Mouse (Mus musculus) embryonic facial prominence, embryonic 11.5 days (tissue): ENCODE measurements around the gene Tatdn2. TPM values are rescaled to one million over a fixed set of nuclear protein-coding genes. Genes with fewer than 3 reads are reported as not detected.

Experiments used
- ATAC-seq: fragments of 200-750 bp; cut with Nextera tagmentation; replicated peaks from 2 replicates; pipeline ENCODE4 v1.8.0; 2017; ENCODE audit warnings: low read depth; ENCODE audit not compliant: insufficient number of reproducible peaks, low FRiP score, low TSS enrichment
- DNase-seq: peaks from one replicate; pipeline ENCODE4 v3.0.0-alpha.2; 2015; ENCODE audit warnings: low spot score
- H3K27ac ChIP-seq: fragments of 300-500 bp; sonication (generic); replicated peaks from 2 replicates; pipeline ENCODE4 v1.5.1; 2014; ENCODE audit warnings: mild to moderate bottlenecking, low read depth, low read length, control low read depth
- H3K27me3 ChIP-seq: fragments of 300-500 bp; sonication (generic); 2 replicates; pipeline ENCODE4 v1.6.1; 2014; ENCODE audit warnings: mild to moderate bottlenecking, low read length, moderate library complexity, mixed read lengths; ENCODE audit not compliant: control insufficient read depth, insufficient read depth
- H3K36me3 ChIP-seq: fragments of 300-500 bp; sonication (generic); replicated peaks from 2 replicates; pipeline ENCODE4 v1.6.1; 2014; ENCODE audit warnings: low read depth, mild to moderate bottlenecking, low read length, moderate library complexity, mixed read lengths; ENCODE audit not compliant: control insufficient read depth, insufficient read depth
- H3K4me1 ChIP-seq: fragments of 300-500 bp; sonication (generic); 2 replicates; pipeline ENCODE4 v1.6.1; 2014; ENCODE audit warnings: low read length, mixed read lengths; ENCODE audit not compliant: control insufficient read depth, insufficient read depth
- H3K4me2 ChIP-seq: fragments of 300-500 bp; sonication (generic); 2 replicates; pipeline ENCODE4 v1.6.1; 2014; ENCODE audit warnings: low read depth, mild to moderate bottlenecking, control low read depth, low read length, moderate library complexity
- H3K4me3 ChIP-seq: fragments of 300-500 bp; sonication (generic); 2 replicates; pipeline ENCODE4 v1.5.1; 2014; ENCODE audit warnings: low read depth, low read length, control low read depth
- H3K9ac ChIP-seq: fragments of 300-500 bp; sonication (generic); replicated peaks from 2 replicates; pipeline ENCODE4 v1.6.1; 2014; ENCODE audit warnings: mild to moderate bottlenecking, control low read depth, low read length
- H3K9me3 ChIP-seq: fragments of 300-500 bp; sonication (generic); replicated peaks from 2 replicates; pipeline ENCODE4 v1.6.1; 2016; ENCODE audit warnings: mild to moderate bottlenecking, low read length, inconsistent platforms, mixed read lengths; ENCODE audit not compliant: control insufficient read depth
- WGBS: fragments of 180-500 bp; shearing (Covaris S2); extraction: QIAGEN DNeasy Blood & Tissue Kit; methylation state at CpG from one replicate; pipeline ENCODE4 v1.1.7; 2014; 5-methylcytosine and 5-hydroxymethylcytosine counted together
- polyA plus RNA-seq: library from polyadenylated mRNA; unstranded; fragments of >200 nt; fragmentation: Nextera tagmentation; extraction: Ambion mirVana; gene quantifications from 2 replicates; pipeline ENCODE4 v1.2.1, GENCODE M21; 2014

Tatdn2 gene
- 0.84 and 1.6 TPM in 2 replicates for polyA plus RNA-seq

DNA sequence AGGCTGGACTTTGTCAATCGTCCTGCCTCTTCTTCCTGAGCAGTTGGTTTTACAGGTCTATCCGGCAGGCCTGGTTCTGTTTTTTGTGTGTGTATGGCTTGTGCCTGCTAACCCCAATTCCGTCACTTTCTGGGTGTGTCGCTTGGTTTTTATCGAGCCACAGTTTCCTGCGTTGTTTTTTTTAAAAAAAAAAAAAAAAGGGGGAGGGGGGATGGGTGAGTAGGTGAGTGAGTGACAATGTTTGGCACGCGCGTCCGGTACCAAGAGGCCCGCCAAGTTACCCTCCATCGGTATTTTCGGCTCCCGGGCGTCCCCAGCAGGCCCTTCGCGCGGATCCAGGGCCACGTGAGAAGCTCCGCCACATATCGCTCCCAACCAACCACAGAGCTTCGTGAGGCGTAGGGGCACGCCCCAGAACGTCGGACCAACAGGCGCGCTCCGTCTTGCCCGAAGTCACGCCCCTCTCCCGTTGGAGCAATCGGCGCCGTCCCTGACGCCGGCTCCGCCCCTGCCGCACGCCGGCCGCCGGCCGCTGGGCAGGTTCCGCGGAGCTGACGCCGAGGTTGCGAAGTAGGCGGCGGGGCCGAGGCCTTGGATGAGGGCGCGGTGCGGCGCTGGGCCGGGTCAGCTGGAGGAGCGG is at the start of gene Tatdn2:
Tatdn2 (plus strand) TSS at position 469 of the 640 bp plus-strand sequence.
- peak within 1 kb of the TSS; percentile 82 for H3K27ac ChIP-seq
- H3K27me3 ChIP-seq: no peaks in the 10 kb centered on the region
- DNase-seq: peak; percentile 98
- WGBS: under 1% methylated on average over 55 of the region's 58 CpGs
- H3K4me1 ChIP-seq: no peaks in the 10 kb centered on the region
- H3K9me3 ChIP-seq: no peaks in the 10 kb centered on the region
- H3K9ac ChIP-seq: peak within 1 kb of the TSS; percentile 83
- ATAC-seq: peak; percentile 99
- peak within 1 kb of the TSS; percentile 99 for H3K4me2 ChIP-seq
- peak within 1 kb of the TSS; percentile 91 for H3K4me3 ChIP-seq
- H3K36me3 ChIP-seq: no peaks in the 10 kb centered on the region; the same call in 1 of the 2 replicates

DNA sequence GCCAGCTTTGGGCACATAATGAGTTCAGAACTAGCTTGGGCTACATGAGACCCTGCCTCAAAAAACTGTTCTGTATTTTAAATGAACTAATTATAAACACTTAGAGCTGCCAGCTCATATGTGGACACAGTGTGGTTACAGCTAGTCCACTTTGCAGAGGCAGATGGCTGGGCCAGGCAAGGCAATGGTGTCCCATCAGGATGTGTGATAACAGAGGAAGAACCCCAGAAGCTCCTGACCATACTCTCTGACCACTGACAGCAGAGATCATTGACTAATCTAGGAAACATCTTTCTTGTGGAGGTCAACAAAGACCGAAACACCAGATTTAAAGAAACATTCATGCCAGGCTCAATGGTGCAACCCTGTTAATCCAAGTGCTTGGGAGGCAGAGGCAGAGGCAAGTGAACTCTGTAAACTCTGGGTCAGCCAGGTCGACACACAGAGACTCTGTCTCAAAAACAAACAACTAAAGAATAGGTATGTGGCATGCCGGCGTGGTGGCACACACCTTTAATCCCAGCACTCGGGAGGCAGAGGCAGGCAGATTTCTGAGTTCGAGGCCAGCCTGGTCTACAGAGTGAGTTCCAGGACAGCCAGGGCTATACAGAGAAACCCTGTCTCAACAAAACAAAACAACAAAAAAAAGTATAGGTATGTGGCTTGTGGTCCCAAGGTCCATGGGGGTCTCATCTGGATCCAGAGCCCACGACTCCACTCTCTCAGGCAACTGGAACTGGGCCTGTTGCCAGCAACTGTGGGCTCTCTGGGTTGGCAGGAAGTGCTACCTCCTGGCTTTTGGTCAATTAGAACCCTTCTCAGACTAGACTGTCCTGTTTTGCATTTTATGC is 47.3 kb upstream of the Tatdn2 start:
- H3K4me2 ChIP-seq: no peak overlapping the region
- no peak for DNase-seq
- H3K4me1 ChIP-seq: no peaks in the 10 kb centered on the region
- H3K4me3 ChIP-seq: no peak overlapping the region
- no peak overlapping the region for H3K9ac ChIP-seq
- no peak overlapping the region for H3K27ac ChIP-seq
- no peaks in the 10 kb centered on the region for H3K27me3 ChIP-seq
- no peaks in the 10 kb centered on the region for H3K9me3 ChIP-seq
- WGBS: 84% methylated on average over 7 of the region's 7 CpGs
- ATAC-seq: no peak
- no peaks in the 10 kb centered on the region for H3K36me3 ChIP-seq

DNA sequence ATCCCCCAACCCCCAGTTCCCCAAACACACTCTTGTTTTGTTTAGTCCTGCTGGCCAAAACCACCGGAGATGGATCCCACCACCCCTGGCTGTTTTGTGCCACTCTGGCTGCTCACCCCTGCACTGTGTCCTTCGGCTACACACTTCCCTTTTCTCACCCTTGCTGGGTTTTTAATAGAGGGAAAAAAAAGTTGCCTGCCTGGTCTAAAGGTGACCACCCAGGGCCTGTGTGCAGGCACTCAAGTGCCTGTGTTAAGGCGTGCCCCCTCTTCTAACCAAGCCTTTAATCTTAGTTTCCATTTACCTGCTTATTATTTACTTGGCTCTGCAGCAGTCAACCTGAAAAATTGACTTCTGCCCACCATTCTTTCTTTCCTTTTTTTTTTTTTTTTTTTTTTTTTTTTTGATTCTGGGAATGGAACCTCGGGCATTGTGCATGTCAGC is 46.6 kb upstream of the Tatdn2 start:
- Histone ChIP-seq H3K4me1 (no peaks in the 10 kb centered on the region), H3K36me3 (no peaks in the 10 kb centered on the region), H3K9ac (no peak overlapping the region), H3K4me3 (no peak overlapping the region), H3K9me3 (no peaks in the 10 kb centered on the region), H3K4me2 (no peak overlapping the region), H3K27me3 (no peaks in the 10 kb centered on the region), H3K27ac (no peak overlapping the region)
- 73% methylated on average over 4 of the region's 4 CpGs for WGBS
- ATAC-seq (no peak), DNase-seq (no peak)

DNA sequence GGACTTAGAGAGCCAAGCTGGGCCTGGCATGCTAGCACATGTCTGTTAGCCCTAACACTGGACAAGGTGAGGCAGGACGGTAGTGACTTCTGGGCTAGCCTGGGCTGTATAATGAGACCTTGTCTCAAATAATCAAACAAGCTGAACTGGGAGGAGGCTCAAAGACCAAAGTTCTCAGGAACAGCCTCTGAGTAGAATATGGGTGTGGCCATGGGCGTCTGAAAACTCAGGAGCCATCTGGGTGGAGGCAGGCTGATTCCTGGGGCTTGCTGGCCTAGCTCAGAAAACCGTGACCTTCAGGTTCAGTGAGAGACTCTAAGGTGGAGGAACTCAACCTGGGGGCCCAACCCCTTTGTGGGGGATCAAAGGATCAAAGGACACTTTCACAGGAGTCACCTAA is 45.2 kb upstream of the Tatdn2 start:
- Histone ChIP-seq H3K4me3 (no peak overlapping the region), H3K4me1 (no peaks in the 10 kb centered on the region), H3K27ac (no peak overlapping the region), H3K4me2 (no peak overlapping the region), H3K9me3 (no peaks in the 10 kb centered on the region), H3K36me3 (no peaks in the 10 kb centered on the region), H3K27me3 (no peaks in the 10 kb centered on the region), H3K9ac (no peak overlapping the region)
- ATAC-seq (no peak), DNase-seq (no peak)
- WGBS: 72% methylated on average over 3 of the region's 3 CpGs

DNA sequence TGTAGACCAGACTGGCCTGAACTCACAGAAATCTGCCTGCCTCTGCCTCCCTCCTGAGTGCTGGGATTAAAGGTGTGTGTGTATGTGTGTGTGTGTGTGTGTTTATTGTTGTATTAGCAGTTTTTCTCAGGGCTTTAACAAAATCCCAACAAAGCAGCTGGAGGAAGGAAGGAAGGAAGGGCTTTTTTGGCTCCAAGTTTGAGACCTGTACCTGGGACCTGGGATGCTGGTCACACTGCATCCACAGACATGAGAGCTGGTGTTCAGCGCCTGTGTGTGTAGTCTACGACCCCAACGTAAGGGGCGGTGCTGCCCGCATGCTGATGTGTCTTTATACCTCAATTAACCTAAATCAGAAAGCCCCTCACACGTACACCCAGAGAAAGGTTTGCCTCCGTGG is 43.3 kb upstream of the Tatdn2 start:
- Histone ChIP-seq H3K4me1 (no peaks in the 10 kb centered on the region), H3K27me3 (no peaks in the 10 kb centered on the region), H3K4me3 (no peak overlapping the region), H3K27ac (no peak overlapping the region), H3K9ac (no peak overlapping the region), H3K9me3 (no peaks in the 10 kb centered on the region), H3K36me3 (no peaks in the 10 kb centered on the region), H3K4me2 (no peak overlapping the region)
- 90% methylated on average over 7 of the region's 7 CpGs for WGBS
- ATAC-seq (no peak), DNase-seq (no peak)

DNA sequence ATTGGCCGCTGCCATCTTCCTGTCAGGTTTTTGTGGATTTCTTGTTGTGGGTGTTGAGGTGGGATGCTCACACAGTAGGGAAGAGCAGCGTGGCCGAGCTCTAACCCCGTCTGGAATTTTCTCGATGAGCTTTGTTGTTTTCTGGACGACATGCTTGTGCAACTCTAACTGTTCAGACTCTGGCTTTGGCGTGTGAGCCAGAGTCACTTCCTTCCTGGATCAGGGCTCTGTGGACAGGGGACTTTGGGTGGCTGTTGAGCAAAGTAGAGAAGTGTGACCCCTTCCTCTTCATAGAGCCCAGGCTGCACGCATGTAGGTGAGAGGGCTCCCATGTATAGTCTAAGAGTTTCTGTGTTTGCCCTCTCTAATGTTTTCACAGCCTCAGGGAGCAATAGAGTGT is 42.7 kb upstream of the Tatdn2 start:
- Histone ChIP-seq H3K4me2 (no peak overlapping the region), H3K27ac (no peak overlapping the region), H3K4me1 (no peaks in the 10 kb centered on the region), H3K27me3 (no peaks in the 10 kb centered on the region), H3K9me3 (no peaks in the 10 kb centered on the region), H3K4me3 (no peak overlapping the region), H3K9ac (no peak overlapping the region), H3K36me3 (no peaks in the 10 kb centered on the region)
- whole genome bisulfite sequencing: 75% methylated on average over 8 of the region's 8 CpGs
- no peak for ATAC-seq
- DNase-seq: no peak

DNA sequence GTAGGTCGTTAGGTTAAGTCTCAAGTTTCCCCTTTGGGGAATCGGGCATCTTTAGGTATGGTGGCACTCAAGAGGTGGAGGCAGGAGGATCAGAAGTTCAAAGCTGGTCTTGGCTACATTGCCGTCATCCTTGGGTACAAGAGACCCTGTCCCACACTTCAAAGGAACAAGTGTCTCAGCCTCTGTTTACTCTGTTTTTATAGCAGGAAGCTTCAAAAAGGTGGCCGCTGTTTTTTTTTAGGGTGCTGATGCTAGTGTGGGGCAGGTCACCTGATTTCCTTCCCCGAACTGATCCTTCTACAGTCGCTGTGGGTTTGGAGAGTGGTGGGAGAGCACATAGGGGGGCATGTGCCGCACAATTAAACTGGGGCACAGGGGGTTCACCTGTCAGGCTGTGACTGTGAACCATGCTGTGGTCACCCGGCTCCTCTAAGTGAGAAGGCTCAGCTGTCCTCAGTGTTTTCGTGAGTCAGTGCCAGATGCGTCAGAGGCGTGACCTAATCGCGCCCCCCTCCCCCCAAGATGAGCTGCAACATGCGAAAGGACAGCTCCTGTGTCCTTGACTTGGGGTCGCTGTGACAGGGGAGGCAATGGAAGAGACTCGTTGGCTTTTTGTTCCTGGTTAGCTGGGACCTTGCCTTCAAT is 42.0 kb upstream of the Tatdn2 start:
- no peaks in the 10 kb centered on the region for H3K27me3 ChIP-seq
- DNase-seq: no peak
- no peak for ATAC-seq
- no peak overlapping the region for H3K4me3 ChIP-seq
- H3K36me3 ChIP-seq: no peaks in the 10 kb centered on the region
- no peak overlapping the region for H3K9ac ChIP-seq
- H3K4me2 ChIP-seq: no peak overlapping the region
- H3K27ac ChIP-seq: no peak overlapping the region
- WGBS: 78% methylated on average over 16 of the region's 16 CpGs
- H3K4me1 ChIP-seq: no peaks in the 10 kb centered on the region
- no peaks in the 10 kb centered on the region for H3K9me3 ChIP-seq

DNA sequence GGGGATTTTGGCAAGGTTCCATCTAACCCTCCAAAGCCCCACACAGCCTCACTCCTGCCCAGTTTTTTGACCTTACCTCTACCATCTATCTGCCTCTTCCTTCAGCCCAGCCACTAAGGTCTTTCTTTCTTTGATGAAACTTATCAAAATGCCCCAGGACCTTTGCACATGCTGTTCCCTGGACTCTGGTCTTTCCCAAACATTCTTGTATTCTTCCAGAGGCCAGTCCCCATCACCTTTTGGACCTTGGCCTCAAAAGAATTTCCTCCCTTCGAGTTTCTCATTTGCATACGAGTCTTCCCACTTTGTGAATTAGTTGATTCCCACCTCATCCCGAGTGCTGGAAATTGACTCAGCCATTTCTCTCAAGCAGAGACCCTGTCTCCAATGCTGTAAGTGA is 41.4 kb upstream of the Tatdn2 start:
- H3K36me3 ChIP-seq: no peaks in the 10 kb centered on the region
- no peak overlapping the region for H3K4me2 ChIP-seq
- no peak overlapping the region for H3K27ac ChIP-seq
- ATAC-seq: no peak
- WGBS: 95% methylated on average over 3 of the region's 3 CpGs
- H3K9me3 ChIP-seq: no peaks in the 10 kb centered on the region
- H3K27me3 ChIP-seq: no peaks in the 10 kb centered on the region
- no peak overlapping the region for H3K9ac ChIP-seq
- DNase-seq: no peak
- H3K4me3 ChIP-seq: no peak overlapping the region
- H3K4me1 ChIP-seq: no peaks in the 10 kb centered on the region
